Mouse (Mus musculus) left cerebral cortex, postnatal 36 days (tissue): Measurements from ENCODE around the gene Vsnl1. TPM values are rescaled to one million over a fixed set of nuclear protein-coding genes. Genes with fewer than 3 reads are reported as not detected.

Experiments
- DNase-seq, 2 experiments: peaks; one replicate each; pipeline ENCODE4 v3.0.0; 2021 to 2022; ENCODE audit warnings: low spot score in 2 of 2, mixed read lengths in 1 of 2
- intact Hi-C: fragments of 180-260 bp; cut with DNase I; formaldehyde crosslinking; loops from one replicate; pipeline ENCODE4 v1.15.1; 2025
- total RNA-seq, 2 experiments: library from RNA; stranded (reverse); gene quantifications; 2 replicates each; pipeline ENCODE4 v1.2.3; 2021

The Vsnl1 gene
- 100 to 1,000 TPM; 618 to 709 TPM for total RNA-seq

DNA sequence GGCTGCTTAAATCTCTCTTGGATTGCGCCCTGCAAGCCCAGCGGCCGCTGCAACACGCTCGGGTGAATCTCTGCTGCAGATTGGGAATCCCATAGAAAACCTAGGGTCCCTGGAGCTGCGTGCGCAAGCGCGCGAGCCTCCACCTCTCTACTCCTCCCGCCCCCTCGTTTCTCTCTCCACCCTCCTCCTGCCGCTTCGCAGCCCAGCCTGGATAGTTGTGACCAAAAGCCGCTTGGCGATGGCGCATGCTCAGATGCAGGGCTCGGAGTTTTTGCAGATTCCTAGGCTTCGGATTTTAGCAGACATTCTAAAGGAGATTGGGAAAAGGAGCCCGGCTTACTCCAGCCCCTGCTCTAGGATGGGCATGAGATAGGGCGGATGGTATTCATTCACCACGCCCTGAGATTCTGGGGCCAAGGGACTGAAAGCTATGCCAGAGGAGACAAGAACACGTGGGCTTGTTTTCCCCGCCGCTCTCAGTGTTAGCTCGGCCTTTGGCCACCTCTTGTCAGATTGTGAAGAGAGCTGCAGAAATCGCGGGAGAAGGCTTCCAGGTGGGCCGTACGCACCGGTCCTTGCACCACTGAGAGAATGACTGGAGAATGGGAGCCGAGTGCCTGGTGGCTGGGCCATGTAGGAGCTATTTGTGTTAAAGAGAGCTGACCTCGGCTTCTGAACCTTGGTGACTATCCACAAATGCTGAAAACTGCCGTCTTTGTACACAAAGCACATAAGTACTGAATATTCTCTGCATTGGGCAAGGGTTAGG is at the start of gene Vsnl1:
Gene Vsnl1, minus strand, starts transcription at position 117 of the 769 bp plus-strand sequence.
- intact Hi-C loops: loop anchor here (10.0 kb wide), 1 partner anchor 708 kb away; no protein-coding TSS in a partner anchor

DNA sequence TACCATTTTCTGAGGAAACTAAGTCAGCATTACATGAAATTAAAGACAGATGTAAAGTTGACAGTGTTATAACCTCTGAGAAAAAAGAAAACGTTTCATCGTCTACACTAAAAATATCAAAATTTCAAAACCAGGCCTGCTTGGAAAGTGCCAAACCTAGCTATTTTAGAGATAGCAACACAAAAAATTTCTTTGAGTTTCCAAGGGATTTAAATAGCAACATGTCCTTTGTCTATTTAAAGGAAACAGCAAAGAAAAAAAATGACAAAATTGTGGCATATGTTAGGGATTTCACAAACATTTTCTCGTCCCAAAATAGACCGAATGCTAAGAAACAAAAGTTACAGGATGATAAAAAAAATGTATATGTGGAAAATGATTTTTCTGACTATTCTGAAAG is 20.2 kb upstream of the Vsnl1 start:
- intact Hi-C loops: loop anchor here (5.0 kb wide), 2 partner anchors 156 to 566 kb away; no protein-coding TSS in a partner anchor

More for the DNA sequence above, at the start of gene Vsnl1:
- peak; percentile 91 to 93 for DNase-seq

DNA sequence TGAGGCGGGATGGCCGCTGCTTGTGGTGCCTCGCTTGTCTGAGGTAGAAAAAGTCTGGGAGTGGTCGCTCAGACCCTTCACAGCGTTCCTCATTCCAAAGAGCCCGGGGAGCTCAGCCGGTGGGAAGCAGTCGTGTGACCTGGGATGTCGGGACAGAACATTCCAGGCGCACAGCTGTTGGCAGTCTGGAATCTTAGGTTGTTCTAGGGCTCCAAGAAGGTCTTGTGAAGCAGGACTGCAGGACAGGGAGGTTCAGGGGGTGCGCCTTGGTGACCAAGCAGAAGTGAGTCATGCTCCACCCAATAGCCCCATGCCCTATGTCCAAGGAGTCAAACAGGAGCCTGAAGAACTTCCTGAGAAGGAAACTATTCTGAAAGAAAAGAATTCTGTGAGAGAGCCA is 19.8 kb upstream of the Vsnl1 start:
- intact Hi-C loops: loop anchor here (5.0 kb wide), 2 partner anchors 156 to 566 kb away; no protein-coding TSS in a partner anchor

More for the DNA sequence above, 20.2 kb upstream of the Vsnl1 start:
- no peak for DNase-seq

DNA sequence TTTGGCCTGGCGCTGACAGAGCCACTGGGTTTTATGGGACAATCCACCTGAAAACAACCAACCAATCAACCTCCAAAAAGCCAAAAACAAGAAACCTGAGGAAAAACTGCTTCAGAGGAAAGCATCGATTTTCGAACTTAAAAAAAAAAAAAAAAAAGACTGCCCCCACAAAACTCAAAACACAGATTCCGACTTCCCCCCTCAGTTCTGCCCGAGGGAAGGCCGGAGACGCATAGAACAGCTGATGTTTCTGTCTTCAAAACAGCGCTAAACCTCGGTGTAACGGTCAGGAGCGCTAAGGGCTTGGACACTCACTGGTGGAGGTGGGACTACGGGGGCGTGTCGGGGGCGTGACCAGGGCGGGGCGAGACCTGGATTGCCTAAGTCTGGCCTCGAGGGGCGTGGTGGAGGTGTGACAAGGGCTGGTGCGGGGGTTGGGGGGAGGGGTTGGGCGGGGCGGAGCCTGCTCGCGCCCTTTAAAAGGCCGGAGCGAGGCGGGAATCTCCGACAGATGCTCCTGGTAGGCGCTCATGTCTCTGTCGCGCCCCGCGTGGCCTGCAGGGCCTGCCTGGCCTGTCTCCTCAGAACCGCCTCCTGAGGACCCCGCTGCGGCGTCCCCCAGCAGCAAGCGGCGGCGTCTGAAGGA is 19.3 kb upstream of the Vsnl1 start, which contains the start of gene Rad51ap2:
Gene Rad51ap2, plus strand, starts transcription at position 531 of the 646 bp plus-strand sequence.
- DNase-seq: peak; percentile 82 to 85
- intact Hi-C loops: loop anchor here (5.0 kb wide), 2 partner anchors 157 to 567 kb away; no protein-coding TSS in a partner anchor

More for the DNA sequence above, 19.8 kb upstream of the Vsnl1 start:
- DNase-seq: no peak

DNA sequence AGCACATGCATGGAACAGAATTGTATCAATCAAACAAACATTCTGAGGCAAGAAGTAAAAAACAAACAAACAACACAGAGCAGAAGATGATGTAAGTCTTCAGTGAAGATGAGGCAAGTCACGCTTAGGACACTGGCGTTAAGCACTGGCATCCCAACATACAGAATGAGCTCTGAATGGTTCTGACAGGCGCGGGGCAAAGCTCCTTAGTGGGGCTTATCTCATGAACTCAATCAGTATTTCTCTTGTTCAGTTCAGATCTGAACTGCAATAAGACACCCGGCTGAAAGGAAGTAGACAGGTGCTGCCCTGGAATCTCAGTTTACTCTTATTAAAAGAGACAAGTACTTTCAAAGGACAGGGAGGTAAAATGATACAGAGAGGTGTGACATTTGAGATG is 17.7 kb upstream of the Vsnl1 start:
- intact Hi-C loops: no loop called here
- no peak for DNase-seq

DNA sequence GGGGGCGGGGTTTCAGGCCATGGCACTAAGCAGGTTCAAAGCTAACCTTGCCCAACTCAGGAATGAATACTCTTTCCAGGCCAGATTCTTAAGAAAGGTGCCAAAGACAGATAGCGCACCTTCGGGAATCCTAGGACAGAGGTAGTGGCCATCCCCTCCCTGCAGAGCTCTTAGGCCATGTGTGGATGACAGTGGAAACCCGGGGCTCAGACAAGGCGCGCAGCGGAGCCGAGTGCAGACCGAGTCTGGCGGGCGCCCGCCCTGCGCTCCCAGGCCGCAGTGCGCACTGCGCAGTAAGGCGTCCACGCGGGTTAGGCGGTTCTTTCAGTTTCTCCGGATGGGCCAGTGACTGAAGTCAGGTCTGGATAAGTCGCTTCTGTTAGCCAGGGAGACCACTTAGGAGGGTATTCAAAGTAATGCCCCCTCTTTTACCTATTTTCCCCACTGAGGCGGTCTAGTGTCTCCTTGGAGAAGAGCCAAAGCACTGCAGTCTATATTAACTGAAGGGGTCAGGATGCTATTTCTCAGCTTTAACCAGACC is 1.6 kb upstream of the Vsnl1 start:
- intact Hi-C loops: loop anchor here (10.0 kb wide), 1 partner anchor 707 kb away; no protein-coding TSS in a partner anchor
- no peak for DNase-seq

DNA sequence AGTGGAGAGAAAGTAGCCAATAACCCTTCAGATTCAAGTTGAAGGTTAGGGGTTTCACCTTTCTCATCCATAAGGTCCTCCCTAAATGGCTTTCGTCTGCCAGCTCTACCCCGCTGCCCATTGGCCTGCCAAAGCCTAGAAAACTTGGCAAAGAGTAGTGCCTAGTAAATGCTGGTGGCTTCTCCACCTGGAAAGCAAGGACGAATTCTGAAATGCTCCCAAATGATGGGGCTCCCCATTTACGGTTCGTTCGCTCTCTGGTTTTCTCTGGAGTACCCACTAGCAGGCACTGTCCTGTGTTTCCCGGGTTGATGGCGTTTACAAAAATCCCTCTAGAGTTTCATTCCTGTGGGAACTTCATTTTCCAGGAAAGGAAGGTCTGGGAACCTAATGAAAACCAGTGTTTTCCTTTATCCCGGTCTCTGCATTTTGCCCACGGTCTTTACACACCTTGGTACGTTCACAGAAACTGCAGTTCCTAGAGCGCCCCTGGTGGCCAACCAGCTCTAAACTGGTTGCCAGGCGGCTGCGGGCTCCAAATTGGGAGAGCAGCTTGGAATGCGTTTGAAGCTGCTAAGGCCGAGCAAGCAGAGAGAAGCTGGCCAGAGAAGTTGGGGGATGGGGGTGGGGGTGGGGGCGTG is 973 bp upstream of the Vsnl1 start:
- intact Hi-C loops: loop anchor here (10.0 kb wide), 1 partner anchor 707 kb away; no protein-coding TSS in a partner anchor
- peak; percentile 77 to 85 for DNase-seq

DNA sequence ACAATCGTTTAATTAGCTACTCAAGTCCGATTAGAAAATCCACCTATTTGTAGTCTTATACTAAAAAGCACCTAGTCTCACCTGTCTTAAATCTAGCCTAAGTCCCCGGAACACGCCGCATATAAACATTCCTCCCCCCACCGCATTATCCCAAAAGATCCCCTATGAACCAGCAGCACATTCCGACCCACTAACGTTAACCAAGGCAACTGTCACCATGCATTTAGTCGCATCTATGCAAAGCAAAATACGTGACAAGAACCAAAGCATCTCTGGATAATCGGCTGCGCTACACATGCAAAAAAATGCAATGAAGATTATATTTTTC is 426 bp downstream of the Vsnl1 start:
- peak; percentile 22 to 30 for DNase-seq

DNA sequence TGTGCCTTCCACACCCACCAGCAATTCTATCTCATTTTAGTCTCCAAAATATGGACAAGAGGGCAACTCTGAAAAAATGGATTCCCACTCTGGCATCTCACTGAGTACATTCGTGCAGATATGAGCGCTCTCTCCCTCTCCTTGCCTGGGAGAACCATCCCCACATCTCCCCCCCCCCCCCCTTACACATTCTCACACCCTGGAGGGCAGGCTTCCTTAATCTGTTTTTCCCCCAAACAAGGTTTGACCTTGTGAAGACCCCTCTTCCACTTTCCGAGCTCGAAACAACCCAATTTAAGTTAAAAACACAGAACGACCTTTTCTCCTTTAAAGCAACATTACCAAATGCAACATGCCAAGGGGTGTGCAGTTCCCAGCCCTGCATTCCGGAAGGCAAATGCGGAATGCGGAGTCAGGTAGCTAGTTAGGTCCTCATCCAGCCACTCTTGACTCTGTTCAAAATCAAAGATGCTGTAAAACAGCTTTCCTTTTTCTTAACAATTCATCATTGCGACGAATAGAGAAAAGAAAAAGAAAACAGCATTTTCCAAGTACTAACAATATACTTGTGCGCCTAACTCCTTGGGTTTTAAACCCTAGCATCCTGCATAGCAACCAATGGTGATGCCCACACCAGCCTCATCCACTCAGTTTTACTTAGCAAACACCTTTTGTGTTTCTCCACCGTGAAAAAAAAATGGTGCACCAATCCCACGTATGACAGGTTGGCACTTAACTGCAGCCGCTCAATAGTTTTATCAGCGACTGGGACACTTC is 979 bp downstream of the Vsnl1 start:
- intact Hi-C loops: loop anchor here (2.0 to 10.0 kb wide), 2 partner anchors 87 to 709 kb away; no protein-coding TSS in a partner anchor
- DNase-seq: no peak

More for the DNA sequence above, 426 bp downstream of the Vsnl1 start:
- intact Hi-C loops: loop anchor here (10.0 kb wide), 1 partner anchor 709 kb away; no protein-coding TSS in a partner anchor

DNA sequence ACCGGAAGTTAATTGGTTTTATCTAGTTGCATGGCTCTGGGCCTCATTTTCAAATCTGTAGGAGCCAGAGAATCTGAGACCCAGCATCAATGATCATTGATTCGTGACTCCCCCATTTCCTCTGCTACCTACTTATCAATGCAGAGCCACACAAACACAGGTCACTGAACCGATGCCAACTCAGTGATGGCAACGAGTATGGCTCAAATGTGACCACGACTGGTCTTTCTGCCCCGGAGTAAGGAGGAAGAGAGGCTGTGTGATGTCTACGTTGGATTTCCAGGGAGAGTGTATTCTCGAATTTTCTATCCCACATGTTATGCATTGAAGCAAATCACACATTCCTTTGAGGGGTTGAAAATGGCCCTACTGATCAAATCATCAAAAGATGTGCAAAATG is 2.0 kb downstream of the Vsnl1 start:
- intact Hi-C loops: loop anchor here (2.0 to 10.0 kb wide), 2 partner anchors 86 to 710 kb away; no protein-coding TSS in a partner anchor
- peak in 1 of 2 experiments; percentile 21 for DNase-seq

DNA sequence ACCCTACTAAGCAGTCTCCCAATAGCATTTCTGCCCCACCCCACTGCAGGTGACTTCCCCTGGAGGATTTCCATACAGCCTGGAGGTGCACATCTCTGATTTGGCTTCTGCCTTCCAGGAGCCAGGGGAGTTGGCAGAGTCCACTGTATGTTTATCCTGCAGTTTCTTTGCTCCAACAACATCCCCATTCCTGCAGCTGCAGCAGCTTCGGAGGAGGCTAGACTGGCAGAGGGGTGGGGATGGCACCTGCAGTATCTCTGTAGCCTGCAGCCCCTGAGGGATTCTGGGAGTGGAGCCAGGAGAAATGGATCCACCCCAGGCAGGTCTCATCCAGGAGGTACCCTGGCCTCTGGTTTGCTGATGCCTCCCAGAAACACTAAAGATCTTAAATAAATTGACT is 2.7 kb downstream of the Vsnl1 start:
- intact Hi-C loops: loop anchor here (2.0 to 10.0 kb wide), 2 partner anchors 85 to 711 kb away; no protein-coding TSS in a partner anchor
- DNase-seq: peak; percentile 32 to 33

DNA sequence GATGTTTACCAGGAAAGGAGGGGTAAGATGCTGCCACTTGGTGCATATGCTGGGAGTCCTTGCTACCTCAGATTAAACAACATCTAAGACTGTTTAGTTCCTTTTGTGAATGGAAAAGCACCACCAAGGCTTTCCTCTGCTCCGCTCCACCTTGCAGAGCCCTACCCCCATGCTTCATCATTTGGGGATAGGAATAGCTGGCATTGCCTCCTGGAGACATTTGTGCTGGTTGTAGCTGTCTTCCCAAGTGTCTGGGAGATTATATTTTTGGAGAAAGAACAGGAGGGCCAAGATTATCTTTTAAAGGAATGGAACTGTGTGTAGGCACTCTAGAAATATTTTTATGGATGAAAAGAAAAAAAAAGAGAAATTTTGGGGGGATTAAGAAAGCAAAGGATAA is 3.3 kb downstream of the Vsnl1 start:
- peak in 1 of 2 experiments; percentile 33 for DNase-seq
- intact Hi-C loops: loop anchor here (10.0 kb wide), 1 partner anchor 712 kb away; no protein-coding TSS in a partner anchor

DNA sequence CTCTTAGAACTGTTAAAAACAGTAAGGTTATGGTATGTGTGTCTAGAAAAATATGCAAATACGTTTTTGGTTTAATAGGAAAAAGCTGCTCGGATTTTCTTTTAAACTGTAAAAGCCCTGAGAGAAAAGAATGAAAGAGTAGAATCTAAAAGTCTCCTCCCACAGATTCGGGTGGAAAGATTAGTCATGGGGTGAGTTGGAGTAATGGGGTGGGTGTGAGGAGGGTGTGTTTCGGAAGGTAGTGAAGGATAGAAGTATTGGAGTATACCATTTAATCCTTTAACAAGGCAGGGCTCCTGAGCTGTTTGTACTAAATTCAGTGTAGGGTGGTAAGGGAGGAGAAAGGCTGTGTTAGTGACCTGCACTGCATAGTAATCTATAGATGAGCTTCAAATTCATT is 9.0 kb downstream of the Vsnl1 start:
- DNase-seq: no peak
- intact Hi-C loops: no loop called here

DNA sequence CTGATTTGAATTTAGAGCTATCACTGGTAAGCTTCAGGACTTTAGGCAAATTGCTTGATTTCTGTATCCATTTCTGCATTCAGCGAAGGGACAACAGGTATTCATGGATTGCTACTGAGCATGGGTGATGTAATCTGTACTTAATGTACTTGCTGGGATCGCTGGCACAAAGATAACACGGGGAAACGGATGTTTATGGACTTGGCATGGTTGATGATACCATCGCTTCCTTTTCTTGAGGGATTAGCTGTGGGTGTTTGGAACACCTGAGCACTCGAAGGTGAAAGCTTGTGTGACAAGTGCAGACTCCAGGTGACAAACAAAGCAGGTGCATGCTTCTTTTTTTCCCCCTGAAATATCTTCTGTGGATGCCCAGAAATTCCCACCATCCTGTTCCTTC is 18.3 kb downstream of the Vsnl1 start:
- intact Hi-C loops: no loop called here
- no peak for DNase-seq

DNA sequence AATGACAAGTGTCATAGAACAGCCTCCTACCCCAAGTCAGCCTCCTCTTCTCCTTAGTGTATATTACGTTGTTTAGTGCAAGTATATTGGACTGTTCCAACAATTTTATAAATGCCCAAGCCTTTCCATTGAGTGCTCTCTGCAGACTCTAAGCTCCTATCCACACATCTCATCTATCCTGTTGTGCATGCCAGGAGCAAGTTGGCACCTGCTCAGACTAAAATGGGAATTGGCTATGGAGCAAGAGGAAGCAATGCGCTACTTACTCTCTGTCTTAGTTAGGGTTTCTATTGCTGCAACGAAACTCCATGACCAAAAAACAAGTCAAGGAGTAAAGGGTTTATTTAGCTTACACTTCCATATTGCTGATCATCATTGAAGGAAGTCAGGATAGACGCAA is 28.7 kb downstream of the Vsnl1 start:
- DNase-seq: no peak
- intact Hi-C loops: no loop called here

DNA sequence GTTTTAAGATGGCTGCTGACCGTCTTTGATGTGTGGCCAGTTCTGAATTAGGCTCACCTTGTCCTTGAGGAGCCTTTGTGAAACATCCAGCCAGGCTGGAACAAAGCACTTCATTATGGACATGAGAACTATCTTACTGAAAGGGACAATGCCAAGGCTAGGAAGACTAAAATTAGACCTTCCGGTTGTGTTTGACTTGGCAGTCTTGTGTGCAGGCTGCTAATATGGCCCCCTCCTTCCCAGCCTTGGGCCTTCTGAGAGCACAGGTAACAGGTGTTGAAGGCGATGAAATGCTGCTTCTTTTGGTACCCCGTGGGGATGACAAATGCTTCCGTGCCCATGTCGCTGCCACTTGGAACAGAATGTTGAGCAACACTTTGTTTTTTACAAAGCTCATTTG is 37.6 kb downstream of the Vsnl1 start:
- intact Hi-C loops: no loop called here
- DNase-seq: no peak

DNA sequence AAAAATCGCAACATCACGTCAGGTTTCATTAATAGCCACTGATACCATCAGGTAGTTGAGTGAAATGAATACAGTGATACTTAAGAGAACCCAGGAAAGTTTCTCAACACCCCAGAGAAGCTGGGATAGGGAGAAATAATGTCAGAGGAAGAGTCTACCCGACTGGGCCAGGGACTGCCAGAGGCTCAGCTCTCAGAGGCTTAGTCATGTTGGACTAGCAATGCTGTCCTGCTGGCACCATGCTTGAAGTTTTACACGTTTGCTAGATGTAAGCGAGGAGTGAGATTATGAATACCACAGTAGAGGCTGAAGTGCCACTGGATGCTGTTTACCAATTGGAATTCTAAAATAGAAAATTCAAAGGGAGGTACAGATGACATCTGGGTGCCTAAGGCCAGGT is 39.4 kb downstream of the Vsnl1 start:
- intact Hi-C loops: no loop called here
- DNase-seq: no peak

DNA sequence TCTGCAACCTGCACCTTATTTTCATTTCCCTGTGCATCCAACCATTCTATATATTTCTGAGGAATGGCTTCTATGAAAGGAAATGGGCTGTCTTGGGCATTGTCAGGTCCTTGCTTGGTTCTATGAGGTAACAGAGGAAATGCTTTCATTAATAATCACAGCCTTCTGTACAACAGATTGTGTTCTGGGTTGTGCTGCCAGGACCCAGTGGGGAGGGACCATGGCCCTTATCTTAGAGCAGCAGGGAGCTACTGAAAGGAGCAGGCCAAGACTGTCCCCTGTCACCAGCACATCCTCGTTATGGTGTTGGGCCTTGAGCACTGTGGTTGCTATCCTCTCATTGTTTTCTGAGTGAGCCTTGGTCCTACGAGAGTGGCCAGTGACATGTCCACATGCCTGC is 40.9 kb downstream of the Vsnl1 start:
- intact Hi-C loops: no loop called here
- DNase-seq: no peak

DNA sequence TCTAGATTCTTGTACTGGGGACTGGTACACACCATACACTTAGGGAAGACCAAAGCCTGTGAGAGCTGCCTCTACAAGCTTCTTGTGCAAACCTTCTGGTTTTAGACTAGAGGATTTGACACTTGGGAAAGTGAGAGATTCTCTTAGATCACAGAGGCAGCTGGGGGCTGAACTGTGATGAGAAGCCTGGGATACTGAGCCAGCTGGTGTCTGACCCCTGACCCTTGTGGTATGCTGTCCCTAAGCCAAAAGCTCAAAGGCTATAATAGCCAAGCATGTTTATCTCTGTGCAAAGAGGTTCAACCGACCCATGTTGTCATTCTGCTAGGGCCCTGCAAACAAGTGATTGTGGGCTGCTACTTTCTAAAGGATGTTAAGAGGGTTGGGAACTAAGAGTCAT is 43.9 kb downstream of the Vsnl1 start:
- intact Hi-C loops: no loop called here
- no peak for DNase-seq
